Mouse (Mus musculus) adrenal gland, adult 2 months (tissue): ENCODE measurements at regions not wholly inside any gene's neighbourhood (a gene's known extent, or its start where the extent isn't known, plus 50 kb on each side); places are given as distances from the start of the nearest gene placed in this dataset.

Experiments used
- DNase-seq: peaks from one replicate; pipeline ENCODE4 v3.0.0; 2021

GRCm38 (mm10) chr6:127381148-127381888 lies 65.3 kb upstream of the Parp11 start:
- no peak for DNase-seq

DNA sequence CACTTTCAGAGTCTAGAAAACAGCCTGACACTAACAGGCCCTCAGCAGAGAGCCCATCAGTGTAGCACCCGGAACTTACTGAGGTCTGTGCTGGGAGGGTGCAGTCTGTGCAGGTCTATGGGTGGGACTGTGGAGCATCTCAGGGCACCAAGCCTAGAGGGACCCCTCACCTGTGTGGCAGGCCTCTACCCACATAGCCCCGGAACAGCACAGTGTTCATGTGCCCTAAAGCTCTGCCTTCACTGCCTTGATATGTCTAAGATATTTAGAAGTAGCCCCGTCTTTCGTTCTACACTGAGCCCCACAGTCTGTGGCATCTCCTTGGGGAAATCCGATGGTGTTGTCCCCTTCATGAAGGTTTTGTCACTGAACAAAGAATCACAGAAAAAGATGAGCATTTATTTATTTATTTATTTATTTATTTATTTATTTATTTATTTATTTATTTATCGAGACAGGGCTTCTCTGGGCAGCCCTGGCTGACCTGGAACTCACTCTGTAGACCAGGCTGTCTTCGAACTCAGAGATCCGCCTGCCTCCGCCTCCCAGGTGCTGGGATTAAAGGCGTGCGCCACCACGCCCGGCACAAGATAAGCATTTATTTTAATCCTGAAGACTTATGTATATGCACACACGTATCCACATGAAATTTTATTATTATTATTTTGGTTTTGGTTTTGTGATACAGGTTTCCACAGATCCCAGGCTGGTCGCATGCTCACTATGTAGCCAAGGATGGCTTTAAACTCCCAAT lies 55.2 kb upstream of the Parp11 start:
- DNase-seq, result no peak

DNA sequence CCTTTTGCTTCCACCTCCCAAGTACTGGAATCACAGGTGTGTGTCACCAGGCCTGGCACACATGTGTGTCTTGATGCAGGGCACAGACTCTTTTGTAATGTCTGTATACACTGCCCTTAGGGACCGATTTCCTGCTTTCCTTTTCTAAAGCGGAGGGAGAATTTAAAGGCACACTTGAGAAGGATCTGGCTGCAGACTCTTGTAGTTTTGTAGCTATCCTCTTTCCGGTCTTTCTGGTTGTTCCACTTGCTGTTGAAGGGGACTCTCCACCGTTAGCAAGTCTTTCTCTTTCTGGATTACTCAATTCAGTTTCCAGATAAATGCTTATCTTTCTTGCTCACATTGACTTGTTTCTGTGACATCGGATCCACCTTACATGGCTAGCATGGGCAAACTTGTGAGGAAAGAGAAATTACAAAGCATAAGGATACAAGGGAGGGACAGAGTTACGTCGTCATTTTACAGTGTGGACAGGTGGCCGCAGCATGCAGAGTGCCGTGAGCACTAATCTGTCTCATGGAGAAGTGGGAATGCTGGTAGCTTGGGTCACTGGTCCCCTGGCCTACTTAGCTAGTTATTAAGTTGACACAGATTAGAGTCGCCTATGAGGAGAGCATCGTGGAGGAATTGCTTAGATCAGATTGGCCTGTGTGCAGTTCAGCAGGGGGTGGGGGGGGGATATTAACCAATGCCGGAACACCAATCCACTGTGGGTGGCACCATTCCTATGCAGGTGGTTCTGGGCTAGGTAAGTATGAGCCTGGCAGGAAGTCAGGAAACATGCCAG lies 54.4 kb upstream of the Parp11 start:
- no peak for DNase-seq

- no peak for DNase-seq
Measured at GRCm38 (mm10) chr6:127392799-127393172, 53.9 kb upstream of the Parp11 start.

- no peak for DNase-seq
Measured at GRCm38 (mm10) chr6:127393907-127394600, 52.6 kb upstream of the Parp11 start.
